Mouse (Mus musculus): ENCODE measurements at regions not wholly inside any gene's neighbourhood (a gene's known extent, or its start where the extent isn't known, plus 50 kb on each side); places are given as distances from the start of the nearest gene placed in this dataset.

DNA sequence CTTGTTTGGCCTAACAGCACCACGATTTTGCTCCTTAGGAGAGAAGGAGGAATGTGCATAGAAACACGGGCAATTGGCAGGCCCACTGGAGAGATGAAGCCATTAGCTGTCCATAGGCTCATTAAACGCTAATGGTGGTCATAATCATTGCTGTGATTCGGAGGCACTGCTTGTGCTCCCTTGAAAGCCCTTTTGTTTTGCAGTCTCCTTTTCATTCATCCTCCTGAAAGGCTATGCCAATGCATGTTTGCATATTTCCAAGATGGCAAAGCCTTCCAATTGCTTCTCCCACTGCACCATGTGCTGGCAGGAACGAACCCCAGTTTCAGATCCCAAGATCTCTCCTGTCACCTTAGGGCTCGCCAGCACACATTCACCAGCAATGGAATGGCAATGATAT lies 322.9 kb upstream of the Adgrl2 start:
- Histone ChIP-seq H3K9me3 (replicated peaks) (no peaks in the 10 kb centered on the region), H3K4me1 (no peaks in the 10 kb centered on the region), H3K27me3 (no peaks in the 10 kb centered on the region), H3K4me3 (replicated peaks) (no peak overlapping the region), H3K9ac (no peak overlapping the region), H3K27ac (replicated peaks) (no peak overlapping the region), H3K4me2 (replicated peaks) (no peak overlapping the region), H3K36me3 (no peaks in the 10 kb centered on the region)
- 82% methylated on average over 6 of the region's 6 CpGs for WGBS
- no peak for ATAC-seq (ENCODE audit: insufficient number of reproducible peaks, low FRiP score, low TSS enrichment, low read depth)

DNA sequence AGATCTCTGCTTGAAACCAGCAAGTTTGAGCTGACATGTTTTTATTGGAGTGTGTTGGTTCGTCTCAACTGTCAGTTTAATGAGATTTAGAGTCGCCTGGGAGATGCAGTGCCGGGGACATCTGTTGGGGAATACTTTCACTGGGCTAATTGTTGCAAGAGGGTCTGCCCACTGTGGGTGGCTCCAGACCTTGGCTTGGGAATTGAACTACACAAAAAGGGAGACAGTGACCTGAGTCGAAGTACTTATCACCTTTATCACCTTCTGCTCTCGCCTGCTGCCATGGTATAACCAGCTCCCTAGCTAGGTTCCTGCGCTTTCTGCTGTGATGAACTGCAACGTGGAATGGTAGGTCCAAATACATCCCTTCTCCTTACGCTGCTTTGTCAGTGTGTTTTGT lies 321.2 kb upstream of the Adgrl2 start:
- ATAC-seq (ENCODE audit: insufficient number of reproducible peaks, low FRiP score, low TSS enrichment, low read depth), result no peak
- Histone ChIP-seq H3K36me3 (no peaks in the 10 kb centered on the region), H3K4me1 (no peaks in the 10 kb centered on the region), H3K4me2 (replicated peaks) (no peak overlapping the region), H3K27ac (replicated peaks) (no peak overlapping the region), H3K27me3 (no peaks in the 10 kb centered on the region), H3K9me3 (replicated peaks) (no peaks in the 10 kb centered on the region), H3K9ac (no peak overlapping the region), H3K4me3 (replicated peaks) (no peak overlapping the region)
- WGBS, result 87% methylated on average over 8 of the region's 8 CpGs

DNA sequence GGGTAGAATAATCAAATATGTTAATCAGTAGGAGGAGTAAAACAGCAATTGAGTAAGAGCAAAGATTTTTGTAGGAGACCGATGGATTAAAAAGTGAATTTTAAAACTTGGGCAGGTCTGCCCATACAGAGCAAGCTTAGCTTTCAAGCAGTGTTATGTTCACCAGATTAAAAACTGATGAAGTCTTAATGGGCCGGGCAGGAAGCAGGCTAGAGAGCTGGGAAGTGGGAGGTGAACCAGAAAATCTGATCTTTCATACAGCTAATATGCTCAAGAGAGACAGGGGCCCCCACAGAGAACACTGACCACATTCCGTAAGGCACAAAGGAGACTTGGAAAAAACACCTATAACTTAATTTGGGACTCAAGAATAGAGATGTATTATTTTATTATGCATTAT lies 316.4 kb upstream of the Adgrl2 start:
- Histone ChIP-seq H3K9ac (no peak overlapping the region), H3K36me3 (no peaks in the 10 kb centered on the region), H3K9me3 (replicated peaks) (no peaks in the 10 kb centered on the region), H3K4me2 (replicated peaks) (no peak overlapping the region), H3K4me1 (peaks cover 10% of the 10 kb centered on the region; the same call in 1 of the 2 replicates), H3K4me3 (replicated peaks) (no peak overlapping the region), H3K27me3 (no peaks in the 10 kb centered on the region), H3K27ac (replicated peaks) (no peak overlapping the region)
- WGBS, result 69% methylated on average over 3 of the region's 3 CpGs
- no peak for ATAC-seq (ENCODE audit: insufficient number of reproducible peaks, low FRiP score, low TSS enrichment, low read depth)

DNA sequence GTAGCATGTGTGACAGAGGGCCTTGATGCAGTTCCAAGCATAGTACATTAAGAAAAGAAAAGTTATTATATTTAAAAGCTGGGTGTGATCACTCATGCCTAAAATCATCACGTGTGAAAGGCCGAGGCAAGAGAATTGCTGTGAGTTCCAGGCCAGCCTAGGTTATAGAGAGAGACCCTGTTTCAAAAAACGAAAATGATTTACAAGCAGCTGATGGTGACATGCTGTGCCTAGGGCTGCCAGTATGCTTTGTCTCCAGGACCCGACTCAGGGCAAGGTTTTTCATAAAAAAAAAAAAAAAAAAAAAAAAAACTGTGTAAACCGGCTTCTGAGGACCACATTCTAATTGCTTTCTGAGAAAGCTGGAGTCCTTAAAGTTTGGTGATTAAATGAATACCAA lies 315.9 kb upstream of the Adgrl2 start:
- H3K4me2 ChIP-seq (replicated peaks), result no peak overlapping the region
- H3K4me3 ChIP-seq (replicated peaks), result no peak overlapping the region
- no peak overlapping the region for H3K27ac ChIP-seq (replicated peaks)
- H3K9me3 ChIP-seq (replicated peaks), result no peaks in the 10 kb centered on the region
- no peak for ATAC-seq (ENCODE audit: insufficient number of reproducible peaks, low FRiP score, low TSS enrichment, low read depth)
- WGBS, result 51% methylated on average over 5 of the region's 5 CpGs
- H3K36me3 ChIP-seq, result no peaks in the 10 kb centered on the region
- no peak overlapping the region for H3K9ac ChIP-seq
- peaks cover 10% of the 10 kb centered on the region; the same call in 1 of the 2 replicates for H3K4me1 ChIP-seq
- H3K27me3 ChIP-seq, result no peaks in the 10 kb centered on the region

DNA sequence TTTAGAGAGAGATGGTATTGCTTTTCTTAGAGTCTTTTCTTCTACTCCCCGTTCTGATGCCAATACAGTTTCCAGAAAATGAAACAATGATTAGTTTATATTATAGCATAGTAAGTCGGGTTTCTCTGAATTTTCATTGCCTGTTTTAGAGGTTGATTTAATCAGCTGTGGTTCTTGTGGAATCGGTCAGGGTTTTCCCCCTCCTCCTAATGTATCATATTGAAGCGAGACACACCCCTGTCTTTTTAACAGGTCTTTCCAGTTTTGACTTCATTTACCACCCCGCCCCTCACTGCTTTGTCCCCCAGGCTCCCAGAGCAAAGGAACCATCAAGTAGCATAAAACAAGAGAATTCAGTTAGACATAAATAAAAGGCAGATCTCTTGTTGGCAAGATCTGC lies 315.1 kb upstream of the Adgrl2 start:
- Histone ChIP-seq H3K9me3 (replicated peaks) (no peaks in the 10 kb centered on the region), H3K4me2 (replicated peaks) (no peak overlapping the region), H3K4me3 (replicated peaks) (no peak overlapping the region), H3K27me3 (no peaks in the 10 kb centered on the region), H3K27ac (replicated peaks) (no peak overlapping the region), H3K36me3 (no peaks in the 10 kb centered on the region), H3K9ac (no peak overlapping the region), H3K4me1 (peaks cover 10% of the 10 kb centered on the region; the same call in 1 of the 2 replicates)
- ATAC-seq (ENCODE audit: insufficient number of reproducible peaks, low FRiP score, low TSS enrichment, low read depth), result no peak
- 26% methylated on average over 5 of the region's 5 CpGs for WGBS

DNA sequence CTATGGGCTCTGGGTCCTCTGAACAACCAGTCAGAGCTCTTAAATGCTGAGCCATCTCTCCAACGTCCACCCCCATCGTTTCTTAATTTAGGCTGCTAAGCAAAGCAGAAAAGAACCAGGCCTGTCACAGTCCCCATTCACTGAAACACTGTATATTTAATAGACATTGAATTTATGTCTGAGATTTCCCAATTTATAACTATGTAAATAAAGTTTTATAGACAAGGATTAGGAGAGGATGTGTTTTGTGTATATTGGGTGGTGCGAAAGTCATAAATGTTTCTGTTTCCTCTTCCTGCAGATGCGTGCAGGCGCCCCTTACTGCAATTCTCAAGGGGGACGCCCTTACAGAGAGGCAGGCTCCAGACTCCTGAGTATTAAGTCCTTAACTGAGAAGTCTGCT lies 314.7 kb upstream of the Adgrl2 start:
- Histone ChIP-seq H3K4me3 (replicated peaks) (no peak overlapping the region), H3K9me3 (replicated peaks) (no peaks in the 10 kb centered on the region), H3K9ac (no peak overlapping the region), H3K27ac (replicated peaks) (no peak overlapping the region), H3K4me2 (replicated peaks) (no peak overlapping the region), H3K36me3 (no peaks in the 10 kb centered on the region), H3K4me1 (peaks cover 10% of the 10 kb centered on the region; the same call in 1 of the 2 replicates), H3K27me3 (no peaks in the 10 kb centered on the region)
- WGBS, result 44% methylated on average over 6 of the region's 6 CpGs
- no peak for ATAC-seq (ENCODE audit: insufficient number of reproducible peaks, low FRiP score, low TSS enrichment, low read depth)

DNA sequence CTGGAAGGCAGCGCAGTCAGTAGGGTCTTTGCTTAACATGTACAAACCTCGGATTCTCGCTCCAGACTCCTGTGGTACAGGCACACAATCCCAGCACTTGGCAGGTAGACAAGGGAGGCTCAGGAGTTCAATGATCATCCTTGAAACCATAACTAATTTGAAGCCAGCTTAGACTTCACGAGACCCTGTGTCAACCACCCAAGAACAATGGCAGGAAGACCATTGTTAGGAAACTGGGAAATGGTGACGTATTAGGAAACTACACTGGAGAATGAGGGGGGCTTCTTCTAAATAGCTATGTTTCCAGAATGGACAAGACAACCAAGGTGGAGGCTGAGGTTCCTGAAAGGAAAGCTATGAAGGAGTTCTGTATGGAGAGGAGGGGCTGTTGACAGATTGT lies 313.1 kb upstream of the Adgrl2 start:
- Histone ChIP-seq H3K27ac (replicated peaks) (no peak overlapping the region), H3K27me3 (no peaks in the 10 kb centered on the region), H3K4me3 (replicated peaks) (no peak overlapping the region), H3K9me3 (replicated peaks) (no peaks in the 10 kb centered on the region), H3K4me2 (replicated peaks) (no peak overlapping the region), H3K9ac (no peak overlapping the region), H3K36me3 (no peaks in the 10 kb centered on the region), H3K4me1 (peaks cover 10% of the 10 kb centered on the region; the same call in 1 of the 2 replicates)
- 86% methylated on average over 5 of the region's 5 CpGs for WGBS
- ATAC-seq (ENCODE audit: insufficient number of reproducible peaks, low FRiP score, low TSS enrichment, low read depth), result no peak

DNA sequence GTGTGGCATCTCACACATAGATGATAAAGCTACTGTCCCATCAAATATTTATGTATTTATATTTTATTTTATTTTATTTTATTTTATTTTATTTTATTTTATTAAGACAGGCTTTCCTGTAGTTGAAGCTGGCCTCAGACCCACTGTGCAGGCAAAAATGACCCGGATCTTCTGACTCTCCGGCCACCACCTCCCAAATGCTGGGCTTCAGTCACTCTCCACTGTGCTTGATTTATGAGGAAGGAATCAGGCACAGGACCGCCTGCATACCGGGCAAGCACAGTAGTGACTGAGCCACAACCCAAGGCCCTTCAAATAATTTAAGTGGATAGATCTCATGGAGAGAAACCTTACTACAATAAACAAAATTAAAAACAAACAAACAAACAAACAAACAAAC lies 309.6 kb upstream of the Adgrl2 start:
- no peaks in the 10 kb centered on the region for H3K27me3 ChIP-seq
- ATAC-seq (ENCODE audit: insufficient number of reproducible peaks, low FRiP score, low TSS enrichment, low read depth), result no peak

DNA sequence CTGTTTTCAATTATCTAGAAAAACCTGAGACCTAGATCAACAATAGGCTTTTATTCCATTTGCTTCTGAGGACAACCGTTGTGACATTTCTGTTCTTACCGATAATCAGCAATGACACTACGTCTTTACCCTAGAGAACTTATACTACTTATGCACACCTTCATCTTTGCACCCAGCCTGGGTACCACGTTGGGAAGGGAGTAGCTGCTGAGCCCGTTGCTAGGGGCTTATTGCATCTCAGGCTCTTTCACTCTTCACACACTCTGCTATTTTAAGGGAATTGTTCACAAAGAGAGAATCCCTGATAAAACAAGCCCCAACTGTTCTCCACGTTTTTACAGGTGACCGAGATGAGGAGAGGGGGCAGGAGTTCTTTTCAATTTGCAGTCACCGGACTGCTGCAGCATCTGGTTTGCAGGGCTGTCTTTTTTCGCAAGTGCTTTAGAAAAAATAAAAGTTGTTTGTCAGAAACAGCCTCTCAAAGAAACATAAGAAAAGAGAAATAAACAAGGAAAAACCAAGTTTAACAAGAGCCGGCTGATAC lies 306.1 kb upstream of the Adgrl2 start:
- H3K9ac ChIP-seq, result no peak overlapping the region
- H3K4me3 ChIP-seq (replicated peaks), result no peak overlapping the region
- no peak overlapping the region for H3K27ac ChIP-seq (replicated peaks)
- no peaks in the 10 kb centered on the region for H3K27me3 ChIP-seq
- H3K4me1 ChIP-seq, result 0 out of 2 replicates have a peak, but pooled peaks cover 2% of the 10 kb centered on the region
- no peak overlapping the region; the same call in 1 of the 2 replicates for H3K4me2 ChIP-seq (replicated peaks)
- 43% methylated on average over 10 of the region's 10 CpGs for WGBS
- ATAC-seq (ENCODE audit: insufficient number of reproducible peaks, low FRiP score, low TSS enrichment, low read depth), result no peak
- no peaks in the 10 kb centered on the region for H3K36me3 ChIP-seq
- H3K9me3 ChIP-seq (replicated peaks), result no peaks in the 10 kb centered on the region

More for the DNA sequence above, 309.6 kb upstream of the Adgrl2 start:
- Histone ChIP-seq H3K4me2 (replicated peaks) (no peak overlapping the region), H3K36me3 (no peaks in the 10 kb centered on the region), H3K9me3 (replicated peaks) (no peaks in the 10 kb centered on the region), H3K4me3 (replicated peaks) (no peak overlapping the region), H3K9ac (no peak overlapping the region), H3K4me1 (0 out of 2 replicates have a peak, but pooled peaks cover 4% of the 10 kb centered on the region), H3K27ac (replicated peaks) (no peak overlapping the region)
- 88% methylated on average over 4 of the region's 4 CpGs for WGBS

DNA sequence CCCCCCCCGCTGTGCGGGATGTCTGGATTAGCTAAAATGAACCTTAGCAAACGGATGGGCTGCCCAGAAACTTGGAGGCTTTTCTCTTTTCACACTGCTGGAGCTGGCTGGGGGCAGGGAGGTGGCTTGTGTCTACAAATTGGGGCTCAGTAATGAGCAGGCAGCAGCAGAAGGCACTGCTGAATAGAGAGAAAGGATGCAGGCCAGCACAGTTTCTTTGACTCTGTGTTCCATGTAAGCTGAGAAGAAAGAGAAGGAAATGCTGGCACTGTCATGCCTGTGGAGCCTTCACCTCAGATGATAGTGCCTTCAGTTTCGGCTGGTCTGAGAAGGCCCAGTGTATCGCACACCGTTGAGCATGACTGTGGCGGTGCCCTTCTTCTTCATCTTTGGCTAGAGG lies 305.6 kb upstream of the Adgrl2 start:
- no peaks in the 10 kb centered on the region for H3K36me3 ChIP-seq
- ATAC-seq (ENCODE audit: insufficient number of reproducible peaks, low FRiP score, low TSS enrichment, low read depth), result no peak
- no peak overlapping the region for H3K27ac ChIP-seq (replicated peaks)
- no peaks in the 10 kb centered on the region for H3K9me3 ChIP-seq (replicated peaks)
- WGBS, result 39% methylated on average over 5 of the region's 7 CpGs
- H3K4me3 ChIP-seq (replicated peaks), result no peak overlapping the region
- no peaks in the 10 kb centered on the region for H3K27me3 ChIP-seq
- H3K9ac ChIP-seq, result no peak overlapping the region
- H3K4me1 ChIP-seq, result 0 out of 2 replicates have a peak, but pooled peaks cover 3% of the 10 kb centered on the region
- H3K4me2 ChIP-seq (replicated peaks), result no peak overlapping the region

DNA sequence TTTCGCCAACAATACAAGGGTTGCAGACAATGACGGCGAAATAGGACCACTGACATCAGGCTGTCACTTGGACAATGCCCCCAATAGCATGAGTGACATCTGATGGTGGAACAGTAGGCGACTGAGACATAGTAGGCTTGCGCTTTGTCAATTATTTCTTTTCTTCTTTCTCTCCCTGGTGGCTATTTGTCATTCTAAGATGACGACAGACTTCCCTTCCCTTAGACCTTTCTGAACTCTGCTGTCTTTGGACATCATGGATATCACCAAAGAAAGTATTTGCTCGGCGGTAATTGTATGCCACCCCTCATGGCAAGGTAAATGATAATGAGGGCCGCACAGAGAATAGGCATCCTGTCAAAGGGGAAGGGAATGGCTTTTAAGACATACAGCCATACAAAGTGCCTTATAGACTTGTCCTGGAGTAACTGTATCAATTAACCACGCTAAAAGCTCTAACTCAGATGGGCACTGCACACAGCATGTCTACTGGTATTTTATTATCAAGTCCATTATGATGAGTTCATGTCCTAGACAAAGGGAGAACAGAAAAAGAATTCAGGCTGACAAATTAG lies 305.0 kb upstream of the Adgrl2 start:
- Histone ChIP-seq H3K27ac (replicated peaks) (no peak overlapping the region), H3K36me3 (no peaks in the 10 kb centered on the region), H3K4me3 (replicated peaks) (no peak overlapping the region), H3K9ac (no peak overlapping the region), H3K4me2 (replicated peaks) (no peak overlapping the region), H3K4me1 (0 out of 2 replicates have a peak, but pooled peaks cover 3% of the 10 kb centered on the region), H3K27me3 (no peaks in the 10 kb centered on the region), H3K9me3 (replicated peaks) (no peaks in the 10 kb centered on the region)
- 81% methylated on average over 10 of the region's 10 CpGs for WGBS
- no peak for ATAC-seq (ENCODE audit: insufficient number of reproducible peaks, low FRiP score, low TSS enrichment, low read depth)

DNA sequence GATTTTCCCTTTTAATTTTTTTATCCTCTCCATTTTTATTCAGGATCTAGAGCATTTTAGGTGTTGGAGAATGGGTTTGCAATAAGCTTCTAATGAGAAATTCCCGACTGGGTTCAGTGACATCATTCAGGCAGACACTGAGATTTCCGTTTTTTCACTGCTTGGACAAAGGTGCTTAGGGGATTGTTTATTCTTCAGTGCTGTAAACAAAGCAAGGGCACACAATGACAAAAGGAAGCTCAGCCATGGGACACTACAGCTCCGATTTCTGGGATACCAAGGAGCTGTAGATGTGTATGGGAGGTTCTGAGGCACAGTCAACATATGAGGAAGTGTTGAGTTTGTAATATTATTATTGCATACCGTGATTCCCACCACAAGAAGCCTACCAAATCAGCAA lies 304.1 kb upstream of the Adgrl2 start:
- WGBS, result 70% methylated on average over 4 of the region's 4 CpGs
- Histone ChIP-seq H3K4me3 (replicated peaks) (no peak overlapping the region), H3K27ac (replicated peaks) (no peak overlapping the region)

More for the DNA sequence above, 304.1 kb upstream of the Adgrl2 start:
- Histone ChIP-seq H3K36me3 (no peaks in the 10 kb centered on the region), H3K4me1 (0 out of 2 replicates have a peak, but pooled peaks cover 3% of the 10 kb centered on the region), H3K9ac (no peak overlapping the region), H3K4me2 (replicated peaks) (no peak overlapping the region), H3K27me3 (no peaks in the 10 kb centered on the region), H3K9me3 (replicated peaks) (no peaks in the 10 kb centered on the region)
- no peak for ATAC-seq (ENCODE audit: insufficient number of reproducible peaks, low FRiP score, low TSS enrichment, low read depth)

Measured in embryonic facial prominence, embryonic 15.5 days (tissue).